8 mouse cellular contexts compared by ENCODE assay signal in the genomic region with DNA sequence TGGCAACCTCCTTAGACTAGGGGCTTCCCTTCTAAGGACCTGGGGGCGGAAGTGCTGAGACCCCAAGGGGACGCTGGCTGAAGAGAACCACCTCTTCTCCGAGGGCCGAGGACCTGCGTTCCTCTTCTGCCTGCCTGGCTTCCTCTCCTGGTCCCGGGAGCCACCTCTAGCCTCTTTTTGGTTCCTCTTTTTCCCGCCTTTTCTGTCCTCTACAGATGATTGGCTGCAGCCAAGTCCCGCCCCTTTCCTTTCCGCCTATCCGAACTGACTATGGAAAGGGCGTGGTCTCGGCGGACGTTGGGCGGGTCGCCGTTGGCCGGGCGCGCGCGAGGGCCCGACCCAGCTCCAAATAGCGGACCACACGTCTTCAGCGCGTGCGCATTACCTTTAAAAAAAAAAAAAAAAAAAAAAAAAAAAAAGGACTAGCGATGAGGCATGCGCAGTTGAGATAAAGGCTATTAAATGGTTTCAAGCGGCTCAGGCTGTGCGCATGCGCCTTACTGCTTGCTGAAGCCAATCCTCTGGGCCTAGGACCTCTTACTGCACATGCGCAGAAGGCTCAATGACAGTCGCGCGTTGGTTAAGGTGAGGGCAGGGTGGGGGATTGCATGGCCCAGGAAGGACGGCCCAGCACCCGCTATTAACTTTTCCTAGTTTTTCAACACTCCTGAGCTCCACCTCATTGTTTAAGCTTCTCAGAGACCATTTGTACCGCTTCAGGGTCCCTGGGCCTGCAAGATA. TPM values are rescaled to one million over a fixed set of nuclear protein-coding genes. Genes with fewer than 3 reads are reported as not detected.
DNase-seq lines count a peak whose midpoint lies in the region; ATAC-seq and TF ChIP-seq lines count a peak whose summit lies in the region.

Gene Syngr4, minus strand, starts transcription at position 198 of the 741 bp plus-strand sequence.
Gene Tmem143, plus strand, starts transcription at position 425 of the 741 bp plus-strand sequence.

- H3K27me3 ChIP-seq in embryonic facial prominence, embryonic 14.5 days (replicated peaks; ENCODE audit: control insufficient read depth, insufficient read depth, low read length): no peaks in the 10 kb centered on the region
- no peaks in the 10 kb centered on the region for H3K27me3 ChIP-seq in heart, adult 2 months (ENCODE audit: control insufficient read depth, insufficient read depth, low read length)
- H3K27me3 ChIP-seq in limb, embryonic 13.5 days: no peaks in the 10 kb centered on the region
- no peaks in the 10 kb centered on the region for H3K27me3 ChIP-seq in midbrain, embryonic 16.5 days (ENCODE audit: control insufficient read depth, insufficient read depth, low read depth, low read length)

- TF ChIP-seq CTCF in heart, adult 2 months (IDR thresholded peaks at IDR 0.05): no peak

- H3K27ac ChIP-seq in embryonic facial prominence, embryonic 14.5 days (replicated peaks; ENCODE audit: low read depth, low read length): peak within 1 kb of the TSS; percentile 50
- peak within 1 kb of the TSS; percentile 93 for H3K27ac ChIP-seq in heart, adult 2 months
- H3K27ac ChIP-seq in limb, embryonic 13.5 days: peak within 1 kb of the TSS; percentile 82
- H3K27ac ChIP-seq in midbrain, embryonic 16.5 days (ENCODE audit: low read length): peak within 1 kb of the TSS; percentile 74

- WGBS in embryonic facial prominence, embryonic 14.5 days: 1% methylated on average over 39 of the region's 40 CpGs
- WGBS in heart, adult 2 months: 1% methylated on average over 40 of the region's 40 CpGs
- under 1% methylated on average over 40 of the region's 40 CpGs for WGBS in limb, embryonic 13.5 days
- WGBS in midbrain, embryonic 16.5 days: under 1% methylated on average over 40 of the region's 40 CpGs

- no peaks in the 10 kb centered on the region for H3K9me3 ChIP-seq in embryonic facial prominence, embryonic 14.5 days (ENCODE audit: control insufficient read depth, low read length)
- no peaks in the 10 kb centered on the region for H3K9me3 ChIP-seq in limb, embryonic 13.5 days
- no peaks in the 10 kb centered on the region for H3K9me3 ChIP-seq in midbrain, embryonic 16.5 days (replicated peaks; ENCODE audit: control insufficient read depth, low read length, poor library complexity, severe bottlenecking)

- peak within 1 kb of the TSS; percentile 92 for H3K4me2 ChIP-seq in embryonic facial prominence, embryonic 14.5 days (ENCODE audit: low read depth, low read length)
- peak within 1 kb of the TSS; percentile 92 for H3K4me2 ChIP-seq in limb, embryonic 13.5 days (replicated peaks)
- peak within 1 kb of the TSS; percentile 82 for H3K4me2 ChIP-seq in midbrain, embryonic 16.5 days (ENCODE audit: low read length)

- peak; percentile 64 for TF ChIP-seq EP300 in heart, adult 2 months (IDR thresholded peaks at IDR 0.05; ENCODE audit: insufficient read depth, low read depth, low read length)

- no peaks in the 10 kb centered on the region for H3K36me3 ChIP-seq in embryonic facial prominence, embryonic 14.5 days (ENCODE audit: control insufficient read depth, insufficient read depth, low read length)
- H3K36me3 ChIP-seq in heart, adult 2 months (ENCODE audit: control insufficient read depth, insufficient read depth, low read length): no peaks in the 10 kb centered on the region
- no peaks in the 10 kb centered on the region; the same call in 1 of the 2 replicates for H3K36me3 ChIP-seq in limb, embryonic 13.5 days
- no peaks in the 10 kb centered on the region for H3K36me3 ChIP-seq in midbrain, embryonic 16.5 days (ENCODE audit: control insufficient read depth, insufficient read depth, low read length)

- H3K4me1 ChIP-seq in embryonic facial prominence, embryonic 14.5 days (ENCODE audit: control insufficient read depth, insufficient read depth, low read length): no peaks in the 10 kb centered on the region; the same call in 1 of the 2 replicates
- H3K4me1 ChIP-seq in heart, adult 2 months (ENCODE audit: control insufficient read depth, insufficient read depth, low read length): peaks cover 1% of the 10 kb centered on the region; the same call in 1 of the 2 replicates
- H3K4me1 ChIP-seq in limb, embryonic 13.5 days: peaks cover 14% of the 10 kb centered on the region
- H3K4me1 ChIP-seq in midbrain, embryonic 16.5 days (ENCODE audit: control insufficient read depth, insufficient read depth, low read length): peaks cover 7% of the 10 kb centered on the region; the same call in 1 of the 2 replicates

- DNase-seq in 3T3-L1 (ENCODE audit: low read depth, low spot score): peak; percentile 99
- peak; percentile 85 to 89 for DNase-seq in adrenal gland, postnatal 4 days (ENCODE audit: low spot score in 2 of 2)
- peak; percentile 99 for DNase-seq in embryonic facial prominence, embryonic 14.5 days (ENCODE audit: low spot score)
- DNase-seq in heart, adult 2 months: peak; percentile 95 to 98
- DNase-seq in kidney, adult 8-10 months: peak; percentile 97 to 99
- DNase-seq in spleen, postnatal 10 days (ENCODE audit: low spot score in 2 of 2): peak; percentile 93 to 97

- H3K79me2 ChIP-seq in heart, adult 2 months (replicated peaks; ENCODE audit: control insufficient read depth, insufficient read depth, low read length): no peaks in the 10 kb centered on the region

- TF ChIP-seq POLR2A in heart, adult 2 months (IDR thresholded peaks at IDR 0.05; ENCODE audit: insufficient read depth, low read depth, low read length): peak; percentile 98

- peak within 1 kb of the TSS; percentile 51 for H3K4me3 ChIP-seq in embryonic facial prominence, embryonic 14.5 days (ENCODE audit: low read depth, low read length)
- H3K4me3 ChIP-seq in heart, adult 2 months: peak within 1 kb of the TSS; percentile 76
- H3K4me3 ChIP-seq in limb, embryonic 13.5 days: peak within 1 kb of the TSS; percentile 59
- peak within 1 kb of the TSS; percentile 57 for H3K4me3 ChIP-seq in midbrain, embryonic 16.5 days (ENCODE audit: low read depth, low read length)

- intact Hi-C loops in heart, adult 2 months (cut with DNase I): loop anchor here (1.0 kb wide), 2 partner anchors 23 to 27 kb away; no protein-coding TSS in a partner anchor

- peak; percentile 91 for ATAC-seq in embryonic facial prominence, embryonic 14.5 days (ENCODE audit: low read depth)
- peak; percentile 92 for ATAC-seq in limb, embryonic 13.5 days (ENCODE audit: low FRiP score, low read depth)
- ATAC-seq in midbrain, embryonic 16.5 days: peak; percentile 91

- H3K9ac ChIP-seq in embryonic facial prominence, embryonic 14.5 days (ENCODE audit: low read depth, low read length): peak within 1 kb of the TSS; percentile 69
- peak within 1 kb of the TSS; percentile 73 for H3K9ac ChIP-seq in heart, adult 2 months (ENCODE audit: low read depth, low read length)
- peak within 1 kb of the TSS; percentile 79 for H3K9ac ChIP-seq in limb, embryonic 13.5 days
- H3K9ac ChIP-seq in midbrain, embryonic 16.5 days (ENCODE audit: low read depth, low read length): peak within 1 kb of the TSS; percentile 69

RNA-seq across cellular contexts. Expression of gene Syngr4, which starts in this region (rescaled TPM):
- under 1 TPM; 0.79 to 0.95 TPM for total RNA-seq in adrenal gland, postnatal 4 days (2021)
- 0.68 and 0.87 TPM in 2 replicates for polyA plus RNA-seq in embryonic facial prominence, embryonic 14.5 days (2014; fragmentation: Nextera tagmentation; extraction: Ambion mirVana)
- not detected for total RNA-seq in heart, adult 2 months (2021)
- 0.38 and 0.53 TPM in 2 replicates for polyA plus RNA-seq in heart, adult 2 months (2012; rRNA removed)
- 0.43 and 0.46 TPM in 2 replicates for polyA plus RNA-seq in limb, embryonic 13.5 days (2015; fragmentation: Nextera tagmentation; extraction: Ambion mirVana)
- polyA plus RNA-seq in midbrain, embryonic 16.5 days (2015; fragmentation: Nextera tagmentation; extraction: Ambion mirVana): not detected in 2 replicates

RNA-seq across cellular contexts. Expression of gene Tmem143, which starts in this region (rescaled TPM):
- 10 to 100 TPM; 30.2 to 33.3 TPM for total RNA-seq in adrenal gland, postnatal 4 days (2021)
- polyA plus RNA-seq in embryonic facial prominence, embryonic 14.5 days (2014; fragmentation: Nextera tagmentation; extraction: Ambion mirVana): 3.9 and 5.8 TPM in 2 replicates
- total RNA-seq in heart, adult 2 months (2021): 100 to 1,000 TPM; 113 to 132 TPM
- 205 and 206 TPM in 2 replicates for polyA plus RNA-seq in heart, adult 2 months (2012; rRNA removed)
- 4.9 and 5.2 TPM in 2 replicates for polyA plus RNA-seq in limb, embryonic 13.5 days (2015; fragmentation: Nextera tagmentation; extraction: Ambion mirVana)
- polyA plus RNA-seq in midbrain, embryonic 16.5 days (2015; fragmentation: Nextera tagmentation; extraction: Ambion mirVana): 6.3 and 6.9 TPM in 2 replicates

Comparison
In these comparisons a context has a peak if more than half of its experiments do, and no peak if none do; other contexts are left out.
1. Peak in every context shown above with its lines: DNase-seq, ATAC-seq, H3K4me3 ChIP-seq and H3K27ac ChIP-seq.
2. RNA of gene Tmem143 (polyA plus RNA-seq): 205 to 206 TPM in heart, adult 2 months; 6.3 to 6.9 TPM in midbrain, embryonic 16.5 days, 4.9 to 5.2 TPM in limb, embryonic 13.5 days and 3.9 to 5.8 TPM in embryonic facial prominence, embryonic 14.5 days; every median in the first group is over 10 times any median in the second.